Mouse (Mus musculus) layer of hippocampus, postnatal 36 days (tissue): ENCODE measurements at regions not wholly inside any gene's neighbourhood (a gene's known extent, or its start where the extent isn't known, plus 50 kb on each side); places are given as distances from the start of the nearest gene placed in this dataset.
"Not testable (repeated sequence)": the region's sequence is repeated elsewhere in the genome, so short reads cannot be mapped to it uniquely, and the experiment has no call there.

Experiments
- DNase-seq, 2 experiments: peaks; one replicate each; pipeline ENCODE4 v3.0.0; 2022

- not testable (repeated sequence) for DNase-seq
These were observed 131.0 kb upstream of the Adcyap1 start for GRCm38 (mm10) chr17:93067850-93068249.

DNA sequence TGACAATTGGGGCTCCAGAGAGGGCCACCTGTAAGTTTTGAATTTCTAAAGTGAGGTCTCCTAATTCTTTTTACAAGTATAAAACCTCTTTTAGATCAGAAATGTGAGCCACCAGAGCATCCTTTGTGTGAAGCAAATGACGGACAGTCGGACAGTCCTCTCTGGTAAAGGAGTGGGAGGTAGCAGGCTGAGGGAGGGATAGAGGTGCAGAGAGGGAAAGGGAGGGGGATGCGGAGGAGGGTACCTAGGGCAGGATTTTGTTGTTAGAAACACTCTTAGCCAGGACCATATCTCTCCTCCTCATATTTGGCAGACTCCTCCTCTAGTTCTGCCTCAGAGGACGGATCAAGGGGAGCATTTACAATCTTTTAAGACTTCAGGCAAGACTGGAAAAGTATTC, 130.3 kb upstream of the Adcyap1 start:
- DNase-seq = no peak

- no peak for DNase-seq
These were observed 114.8 kb upstream of the Adcyap1 start for GRCm38 (mm10) chr17:93084048-93084447.

DNA sequence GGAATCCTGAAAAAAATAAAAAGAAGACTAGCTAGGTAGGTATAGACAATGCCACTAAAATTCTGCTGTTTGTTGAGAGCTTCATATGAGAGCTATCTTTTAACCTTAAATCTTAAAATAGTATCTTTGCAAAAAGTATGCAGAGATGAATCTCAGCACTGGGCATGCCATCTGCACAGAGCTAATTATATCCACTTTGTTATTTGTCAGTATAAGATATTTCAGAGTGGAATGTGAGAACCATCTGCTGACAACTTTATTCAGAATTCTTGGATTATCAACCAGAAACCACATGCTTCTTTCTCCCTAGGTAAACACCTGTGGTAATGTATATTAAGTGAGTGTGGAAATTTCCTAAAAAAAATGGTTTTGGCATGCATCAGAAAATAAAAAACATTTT, 94.3 kb upstream of the Adcyap1 start:
- no peak for DNase-seq

DNA sequence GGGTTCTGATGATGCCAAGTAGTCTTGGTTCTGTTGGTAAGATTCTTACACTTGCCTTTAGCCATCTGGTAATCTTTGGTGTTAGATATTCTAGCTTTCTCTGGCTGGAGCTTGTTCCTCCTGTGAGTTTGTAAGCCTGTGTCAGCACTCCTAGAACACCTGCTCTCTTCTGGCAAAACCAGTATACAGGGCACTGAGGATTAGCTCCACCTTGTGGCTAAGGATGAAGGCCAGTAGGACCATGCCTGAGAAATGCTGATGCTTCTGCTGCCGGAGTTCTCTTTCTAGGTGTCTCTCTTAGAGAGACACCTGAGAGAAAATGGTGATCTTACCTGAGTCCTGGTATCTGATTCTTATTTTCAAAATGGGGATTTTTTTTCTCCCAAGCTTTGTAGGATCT, 58.8 kb upstream of the Adcyap1 start:
- DNase-seq = no peak

GRCm38 (mm10) chr17:93141125-93141524, 57.7 kb upstream of the Adcyap1 start:
- peak; percentile 41 to 45 for DNase-seq
